Mouse (Mus musculus): ENCODE measurements around the gene Mecom. TPM values are rescaled to one million over a fixed set of nuclear protein-coding genes. Genes with fewer than 3 reads are reported as not detected.

The Mecom gene
- total and polyA plus RNA-seq, 2 experiments from 2014 or later: 2.6 to 5.1 TPM

GRCm38 (mm10) chr3:30392662-30393061 lies 155.1 kb downstream of the Mecom start:
- WGBS: 65% methylated on average over 4 of the region's 4 CpGs
- Histone ChIP-seq H3K9ac (replicated peaks; ENCODE audit: low read length, poor library complexity, severe bottlenecking) (no peak overlapping the region), H3K27ac (ENCODE audit: low read depth, low read length) (no peak overlapping the region), H3K36me3 (ENCODE audit: insufficient read depth, low read length) (no peaks in the 10 kb centered on the region), H3K27me3 (ENCODE audit: insufficient read depth, low read length) (no peaks in the 10 kb centered on the region), H3K4me1 (ENCODE audit: insufficient read depth, low read length) (no peaks in the 10 kb centered on the region), H3K4me2 (ENCODE audit: low read depth, low read length, poor library complexity, severe bottlenecking) (no peak overlapping the region), H3K4me3 (ENCODE audit: low read depth, low read length) (no peak overlapping the region), H3K9me3 (ENCODE audit: low read length) (no peaks in the 10 kb centered on the region)
- ATAC-seq (ENCODE audit: low FRiP score): no peak
- TF ChIP-seq CTCF (IDR thresholded peaks at IDR 0.05): no peak
- no peak for DNase-seq (ENCODE audit: low spot score)

GRCm38 (mm10) chr3:30392218-30392617 lies 155.6 kb downstream of the Mecom start:
- H3K4me2 ChIP-seq (ENCODE audit: low read depth, low read length, poor library complexity, severe bottlenecking): no peak overlapping the region
- TF ChIP-seq CTCF (IDR thresholded peaks at IDR 0.05): no peak
- no peak for ATAC-seq (ENCODE audit: low FRiP score)
- no peak overlapping the region for H3K9ac ChIP-seq (replicated peaks; ENCODE audit: low read length, poor library complexity, severe bottlenecking)
- no peaks in the 10 kb centered on the region for H3K36me3 ChIP-seq (ENCODE audit: insufficient read depth, low read length)
- no peak overlapping the region for H3K4me3 ChIP-seq (ENCODE audit: low read depth, low read length)
- DNase-seq (ENCODE audit: low spot score): no peak
- no peaks in the 10 kb centered on the region for H3K9me3 ChIP-seq (ENCODE audit: low read length)
- no peaks in the 10 kb centered on the region for H3K4me1 ChIP-seq (ENCODE audit: insufficient read depth, low read length)
- H3K27me3 ChIP-seq (ENCODE audit: insufficient read depth, low read length): no peaks in the 10 kb centered on the region
- WGBS: 34% methylated on average over 4 of the region's 4 CpGs
- H3K27ac ChIP-seq (ENCODE audit: low read depth, low read length): no peak overlapping the region

GRCm38 (mm10) chr3:30390346-30390745 lies 157.5 kb downstream of the Mecom start:
- no peak overlapping the region for H3K4me3 ChIP-seq (ENCODE audit: low read depth, low read length)
- H3K27me3 ChIP-seq (ENCODE audit: insufficient read depth, low read length): no peaks in the 10 kb centered on the region
- no peaks in the 10 kb centered on the region for H3K4me1 ChIP-seq (ENCODE audit: insufficient read depth, low read length)
- H3K27ac ChIP-seq (ENCODE audit: low read depth, low read length): no peak overlapping the region
- no peaks in the 10 kb centered on the region for H3K36me3 ChIP-seq (ENCODE audit: insufficient read depth, low read length)
- ATAC-seq (ENCODE audit: low FRiP score) (no peak), DNase-seq (ENCODE audit: low spot score) (no peak)
- H3K9me3 ChIP-seq (ENCODE audit: low read length): no peaks in the 10 kb centered on the region
- no peak overlapping the region for H3K9ac ChIP-seq (replicated peaks; ENCODE audit: low read length, poor library complexity, severe bottlenecking)
- 92% methylated on average over 5 of the region's 5 CpGs for WGBS
- TF ChIP-seq CTCF (IDR thresholded peaks at IDR 0.05): no peak
- no peak overlapping the region for H3K4me2 ChIP-seq (ENCODE audit: low read depth, low read length, poor library complexity, severe bottlenecking)

GRCm38 (mm10) chr3:30380273-30380672 lies 167.5 kb downstream of the Mecom start:
- no peak overlapping the region for H3K27ac ChIP-seq (ENCODE audit: low read depth, low read length)
- DNase-seq (ENCODE audit: low spot score) (no peak), ATAC-seq (ENCODE audit: low FRiP score) (no peak)
- no peak for TF ChIP-seq CTCF (IDR thresholded peaks at IDR 0.05)
- no peak overlapping the region for H3K9ac ChIP-seq (replicated peaks; ENCODE audit: low read length, poor library complexity, severe bottlenecking)
- H3K4me2 ChIP-seq (ENCODE audit: low read depth, low read length, poor library complexity, severe bottlenecking): no peak overlapping the region
- 48% methylated on average over 4 of the region's 4 CpGs for WGBS
- no peaks in the 10 kb centered on the region for H3K27me3 ChIP-seq (ENCODE audit: insufficient read depth, low read length)
- H3K4me3 ChIP-seq (ENCODE audit: low read depth, low read length): no peak overlapping the region
- no peaks in the 10 kb centered on the region for H3K9me3 ChIP-seq (ENCODE audit: low read length)
- H3K4me1 ChIP-seq (ENCODE audit: insufficient read depth, low read length): no peaks in the 10 kb centered on the region
- H3K36me3 ChIP-seq (ENCODE audit: insufficient read depth, low read length): no peaks in the 10 kb centered on the region

GRCm38 (mm10) chr3:30379301-30379700 lies 168.5 kb downstream of the Mecom start:
- H3K4me2 ChIP-seq (ENCODE audit: low read depth, low read length, poor library complexity, severe bottlenecking): no peak overlapping the region
- H3K4me1 ChIP-seq (ENCODE audit: insufficient read depth, low read length): no peaks in the 10 kb centered on the region
- ATAC-seq (ENCODE audit: low FRiP score) (no peak), DNase-seq (ENCODE audit: low spot score) (no peak)
- no peaks in the 10 kb centered on the region for H3K27me3 ChIP-seq (ENCODE audit: insufficient read depth, low read length)
- WGBS: 85% methylated on average over 6 of the region's 6 CpGs
- no peaks in the 10 kb centered on the region for H3K9me3 ChIP-seq (ENCODE audit: low read length)
- H3K4me3 ChIP-seq (ENCODE audit: low read depth, low read length): no peak overlapping the region
- H3K36me3 ChIP-seq (ENCODE audit: insufficient read depth, low read length): no peaks in the 10 kb centered on the region
- no peak for TF ChIP-seq CTCF (IDR thresholded peaks at IDR 0.05)
- H3K9ac ChIP-seq (replicated peaks; ENCODE audit: low read length, poor library complexity, severe bottlenecking): no peak overlapping the region
- no peak overlapping the region for H3K27ac ChIP-seq (ENCODE audit: low read depth, low read length)

GRCm38 (mm10) chr3:30371472-30371871 lies 176.3 kb downstream of the Mecom start:
- Histone ChIP-seq H3K36me3 (ENCODE audit: insufficient read depth, low read length) (no peaks in the 10 kb centered on the region), H3K4me2 (ENCODE audit: low read depth, low read length, poor library complexity, severe bottlenecking) (peak overlapping the region; percentile 47), H3K9me3 (ENCODE audit: low read length) (no peaks in the 10 kb centered on the region), H3K27ac (ENCODE audit: low read depth, low read length) (no peak overlapping the region), H3K27me3 (ENCODE audit: insufficient read depth, low read length) (no peaks in the 10 kb centered on the region), H3K4me3 (ENCODE audit: low read depth, low read length) (peak overlapping the region; percentile 27), H3K9ac (replicated peaks; ENCODE audit: low read length, poor library complexity, severe bottlenecking) (no peak overlapping the region), H3K4me1 (ENCODE audit: insufficient read depth, low read length) (no peaks in the 10 kb centered on the region)
- DNase-seq (ENCODE audit: low spot score) (no peak), ATAC-seq (ENCODE audit: low FRiP score) (no peak)
- no peak for TF ChIP-seq CTCF (IDR thresholded peaks at IDR 0.05)
- WGBS: 33% methylated on average over 7 of the region's 7 CpGs

Data from midbrain, postnatal 0 days (tissue).